Mouse (Mus musculus): ENCODE measurements at regions not wholly inside any gene's neighbourhood (a gene's known extent, or its start where the extent isn't known, plus 50 kb on each side); places are given as distances from the start of the nearest gene placed in this dataset.
A peak's percentile ranks its signal among the peaks of the same experiment; 100 is the strongest.

GRCm38 (mm10) chr2:46512237-46513028 lies 1395.2 kb upstream of the Zeb2 start:
- 54% methylated on average over 2 of the region's 2 CpGs for WGBS

GRCm38 (mm10) chr2:46506951-46507350 lies 1389.8 kb upstream of the Zeb2 start:
- no peaks in the 10 kb centered on the region for H3K27me3 ChIP-seq (ENCODE audit: control insufficient read depth, insufficient read depth, low read length)
- H3K9me3 ChIP-seq (ENCODE audit: control insufficient read depth, low read length) = no peaks in the 10 kb centered on the region
- no peaks in the 10 kb centered on the region for H3K4me1 ChIP-seq (ENCODE audit: control insufficient read depth, insufficient read depth, low read length)
- WGBS = 59% methylated on average over 1 of the region's 1 CpGs
- no peak overlapping the region for H3K4me2 ChIP-seq (ENCODE audit: low read depth, severe bottlenecking)
- DNase-seq (ENCODE audit: low spot score) (no peak), ATAC-seq (ENCODE audit: insufficient number of reproducible peaks, low FRiP score, low TSS enrichment, low read depth) (no peak)
- no peak overlapping the region for H3K9ac ChIP-seq (ENCODE audit: low read length)
- H3K27ac ChIP-seq (replicated peaks; ENCODE audit: low read depth, low read length) = no peak overlapping the region
- no peaks in the 10 kb centered on the region for H3K36me3 ChIP-seq (ENCODE audit: control insufficient read depth, insufficient read depth, low read length)
- H3K4me3 ChIP-seq (ENCODE audit: low read depth, low read length) = no peak overlapping the region

More at GRCm38 (mm10) chr2:46512237-46513028, 1395.2 kb upstream of the Zeb2 start:
- DNase-seq (ENCODE audit: low spot score) (no peak), ATAC-seq (ENCODE audit: insufficient number of reproducible peaks, low FRiP score, low TSS enrichment, low read depth) (no peak)
- no peaks in the 10 kb centered on the region for H3K4me1 ChIP-seq (ENCODE audit: control insufficient read depth, insufficient read depth, low read length)
- no peak overlapping the region for H3K4me2 ChIP-seq (ENCODE audit: low read depth, severe bottlenecking)
- H3K27me3 ChIP-seq (ENCODE audit: control insufficient read depth, insufficient read depth, low read length) = no peaks in the 10 kb centered on the region
- H3K9me3 ChIP-seq (ENCODE audit: control insufficient read depth, low read length) = no peaks in the 10 kb centered on the region
- H3K9ac ChIP-seq (ENCODE audit: low read length) = no peak overlapping the region
- H3K27ac ChIP-seq (replicated peaks; ENCODE audit: low read depth, low read length) = no peak overlapping the region
- H3K4me3 ChIP-seq (ENCODE audit: low read depth, low read length) = no peak overlapping the region
- H3K36me3 ChIP-seq (ENCODE audit: control insufficient read depth, insufficient read depth, low read length) = no peaks in the 10 kb centered on the region

GRCm38 (mm10) chr2:46503074-46503473 lies 1385.9 kb upstream of the Zeb2 start:
- Histone ChIP-seq H3K9me3 (ENCODE audit: control insufficient read depth, low read length) (no peaks in the 10 kb centered on the region), H3K4me3 (ENCODE audit: low read depth, low read length) (no peak overlapping the region), H3K4me1 (ENCODE audit: control insufficient read depth, insufficient read depth, low read length) (no peaks in the 10 kb centered on the region), H3K27ac (replicated peaks; ENCODE audit: low read depth, low read length) (no peak overlapping the region), H3K4me2 (ENCODE audit: low read depth, severe bottlenecking) (no peak overlapping the region), H3K36me3 (ENCODE audit: control insufficient read depth, insufficient read depth, low read length) (no peaks in the 10 kb centered on the region), H3K27me3 (ENCODE audit: control insufficient read depth, insufficient read depth, low read length) (no peaks in the 10 kb centered on the region), H3K9ac (ENCODE audit: low read length) (no peak overlapping the region)
- no peak for ATAC-seq (ENCODE audit: insufficient number of reproducible peaks, low FRiP score, low TSS enrichment, low read depth)
- WGBS = 84% methylated on average over 2 of the region's 2 CpGs
- DNase-seq (ENCODE audit: low spot score) = no peak

- ATAC-seq (ENCODE audit: insufficient number of reproducible peaks, low FRiP score, low TSS enrichment, low read depth) = no peak
- H3K27ac ChIP-seq (replicated peaks; ENCODE audit: low read depth, low read length) = no peak overlapping the region
- 78% methylated on average over 2 of the region's 2 CpGs for WGBS
- no peak for DNase-seq (ENCODE audit: low spot score)
- no peaks in the 10 kb centered on the region for H3K27me3 ChIP-seq (ENCODE audit: control insufficient read depth, insufficient read depth, low read length)
- no peaks in the 10 kb centered on the region for H3K9me3 ChIP-seq (ENCODE audit: control insufficient read depth, low read length)
- H3K4me1 ChIP-seq (ENCODE audit: control insufficient read depth, insufficient read depth, low read length) = no peaks in the 10 kb centered on the region
- no peaks in the 10 kb centered on the region for H3K36me3 ChIP-seq (ENCODE audit: control insufficient read depth, insufficient read depth, low read length)
- H3K9ac ChIP-seq (ENCODE audit: low read length) = no peak overlapping the region
- H3K4me2 ChIP-seq (ENCODE audit: low read depth, severe bottlenecking) = no peak overlapping the region
- no peak overlapping the region for H3K4me3 ChIP-seq (ENCODE audit: low read depth, low read length)
These were observed 1375.1 kb upstream of the Zeb2 start for GRCm38 (mm10) chr2:46492299-46492698.

GRCm38 (mm10) chr2:46491081-46491480 lies 1373.9 kb upstream of the Zeb2 start:
- H3K36me3 ChIP-seq (ENCODE audit: control insufficient read depth, insufficient read depth, low read length) = no peaks in the 10 kb centered on the region
- no peaks in the 10 kb centered on the region for H3K9me3 ChIP-seq (ENCODE audit: control insufficient read depth, low read length)
- H3K4me3 ChIP-seq (ENCODE audit: low read depth, low read length) = no peak overlapping the region
- H3K27ac ChIP-seq (replicated peaks; ENCODE audit: low read depth, low read length) = no peak overlapping the region
- no peaks in the 10 kb centered on the region for H3K4me1 ChIP-seq (ENCODE audit: control insufficient read depth, insufficient read depth, low read length)
- no peak overlapping the region for H3K4me2 ChIP-seq (ENCODE audit: low read depth, severe bottlenecking)
- no peak overlapping the region for H3K9ac ChIP-seq (ENCODE audit: low read length)
- DNase-seq (ENCODE audit: low spot score) = no peak
- no peaks in the 10 kb centered on the region for H3K27me3 ChIP-seq (ENCODE audit: control insufficient read depth, insufficient read depth, low read length)
- no peak for ATAC-seq (ENCODE audit: insufficient number of reproducible peaks, low FRiP score, low TSS enrichment, low read depth)
- WGBS = 89% methylated on average over 2 of the region's 2 CpGs

GRCm38 (mm10) chr2:46468936-46469629 lies 1351.9 kb upstream of the Zeb2 start:
- no peaks in the 10 kb centered on the region for H3K4me1 ChIP-seq (ENCODE audit: control insufficient read depth, insufficient read depth, low read length)
- no peak overlapping the region for H3K4me3 ChIP-seq (ENCODE audit: low read depth, low read length)
- ATAC-seq (ENCODE audit: insufficient number of reproducible peaks, low FRiP score, low TSS enrichment, low read depth) (no peak), DNase-seq (ENCODE audit: low spot score) (no peak)
- no peaks in the 10 kb centered on the region for H3K27me3 ChIP-seq (ENCODE audit: control insufficient read depth, insufficient read depth, low read length)
- no peak overlapping the region for H3K9ac ChIP-seq (ENCODE audit: low read length)
- H3K27ac ChIP-seq (replicated peaks; ENCODE audit: low read depth, low read length) = no peak overlapping the region
- no peaks in the 10 kb centered on the region for H3K9me3 ChIP-seq (ENCODE audit: control insufficient read depth, low read length)
- WGBS = 85% methylated on average over 5 of the region's 5 CpGs
- H3K36me3 ChIP-seq (ENCODE audit: control insufficient read depth, insufficient read depth, low read length) = no peaks in the 10 kb centered on the region
- H3K4me2 ChIP-seq (ENCODE audit: low read depth, severe bottlenecking) = no peak overlapping the region

GRCm38 (mm10) chr2:46465389-46465788 lies 1348.2 kb upstream of the Zeb2 start:
- Histone ChIP-seq H3K9me3 (ENCODE audit: control insufficient read depth, low read length) (no peaks in the 10 kb centered on the region), H3K4me3 (ENCODE audit: low read depth, low read length) (no peak overlapping the region), H3K27me3 (ENCODE audit: control insufficient read depth, insufficient read depth, low read length) (no peaks in the 10 kb centered on the region), H3K27ac (replicated peaks; ENCODE audit: low read depth, low read length) (no peak overlapping the region), H3K9ac (ENCODE audit: low read length) (no peak overlapping the region), H3K4me2 (ENCODE audit: low read depth, severe bottlenecking) (no peak overlapping the region), H3K36me3 (ENCODE audit: control insufficient read depth, insufficient read depth, low read length) (no peaks in the 10 kb centered on the region), H3K4me1 (ENCODE audit: control insufficient read depth, insufficient read depth, low read length) (no peaks in the 10 kb centered on the region)
- WGBS = 35% methylated on average over 4 of the region's 4 CpGs
- DNase-seq (ENCODE audit: low spot score) = peak; percentile 50
- ATAC-seq (ENCODE audit: insufficient number of reproducible peaks, low FRiP score, low TSS enrichment, low read depth) = 0 out of 2 replicates have a peak, but pooled peaks have one; percentile 9

- no peak for DNase-seq (ENCODE audit: low spot score)
These were observed 1347.7 kb upstream of the Zeb2 start for GRCm38 (mm10) chr2:46464913-46465312.

More at GRCm38 (mm10) chr2:46464913-46465312, 1347.7 kb upstream of the Zeb2 start:
- H3K27ac ChIP-seq (replicated peaks; ENCODE audit: low read depth, low read length) = no peak overlapping the region
- H3K9me3 ChIP-seq (ENCODE audit: control insufficient read depth, low read length) = no peaks in the 10 kb centered on the region
- no peak overlapping the region for H3K4me3 ChIP-seq (ENCODE audit: low read depth, low read length)
- ATAC-seq (ENCODE audit: insufficient number of reproducible peaks, low FRiP score, low TSS enrichment, low read depth) = no peak
- WGBS = 77% methylated on average over 1 of the region's 1 CpGs
- no peak overlapping the region for H3K9ac ChIP-seq (ENCODE audit: low read length)
- no peaks in the 10 kb centered on the region for H3K36me3 ChIP-seq (ENCODE audit: control insufficient read depth, insufficient read depth, low read length)
- no peak overlapping the region for H3K4me2 ChIP-seq (ENCODE audit: low read depth, severe bottlenecking)
- no peaks in the 10 kb centered on the region for H3K4me1 ChIP-seq (ENCODE audit: control insufficient read depth, insufficient read depth, low read length)
- H3K27me3 ChIP-seq (ENCODE audit: control insufficient read depth, insufficient read depth, low read length) = no peaks in the 10 kb centered on the region

Data from limb, embryonic 11.5 days (tissue).